Mouse (Mus musculus) c-Kit-negative CD71-positive TER-119-positive erythroid progenitor cells, embryonic 14.5 days (primary cell): ENCODE data around the gene Kcna5.

ENCODE experiments used
- DNase-seq: peaks from one replicate; pipeline ENCODE4 v3.0.0-alpha.2; 2013; ENCODE audit warnings: low read depth, low spot score

Kcna5 gene

DNA sequence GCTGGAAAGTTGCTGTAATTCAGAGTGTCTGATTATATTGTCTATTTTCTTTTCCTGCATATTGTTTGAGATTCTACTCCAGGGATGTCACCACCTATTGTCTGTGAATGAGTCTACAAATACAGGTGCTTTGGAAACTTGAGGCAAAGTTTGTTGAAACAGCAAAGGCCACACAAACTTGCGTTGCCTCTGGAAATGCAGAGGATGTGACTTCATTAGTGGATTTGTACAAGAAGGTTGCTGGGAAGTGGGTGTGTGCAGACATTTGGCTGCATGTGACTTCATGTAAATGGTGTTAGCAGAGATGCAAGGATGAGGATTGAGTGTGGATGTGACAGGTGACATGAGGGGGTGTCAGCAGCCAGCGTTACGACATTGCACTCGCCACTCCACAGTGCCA, 1.7 kb upstream of the Kcna5 start:
- no peak for DNase-seq

DNA sequence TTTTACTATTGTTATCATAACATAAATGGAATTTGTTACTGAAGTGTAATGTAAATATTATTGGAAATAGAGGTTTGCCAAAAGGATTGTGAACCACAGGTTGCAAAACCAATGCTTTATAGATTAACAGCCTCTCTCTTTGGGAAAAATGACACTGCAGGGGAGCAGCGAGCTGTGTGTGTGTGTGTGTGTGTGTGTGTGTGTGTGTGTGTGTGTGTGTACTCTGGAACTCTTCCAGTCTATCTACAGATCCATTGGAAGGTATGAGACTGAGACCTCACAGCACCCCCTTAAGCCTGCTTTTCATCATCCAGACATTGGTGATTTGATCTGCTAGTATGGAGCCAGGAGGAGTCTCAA, 679 bp upstream of the Kcna5 start:
- DNase-seq = no peak

DNA sequence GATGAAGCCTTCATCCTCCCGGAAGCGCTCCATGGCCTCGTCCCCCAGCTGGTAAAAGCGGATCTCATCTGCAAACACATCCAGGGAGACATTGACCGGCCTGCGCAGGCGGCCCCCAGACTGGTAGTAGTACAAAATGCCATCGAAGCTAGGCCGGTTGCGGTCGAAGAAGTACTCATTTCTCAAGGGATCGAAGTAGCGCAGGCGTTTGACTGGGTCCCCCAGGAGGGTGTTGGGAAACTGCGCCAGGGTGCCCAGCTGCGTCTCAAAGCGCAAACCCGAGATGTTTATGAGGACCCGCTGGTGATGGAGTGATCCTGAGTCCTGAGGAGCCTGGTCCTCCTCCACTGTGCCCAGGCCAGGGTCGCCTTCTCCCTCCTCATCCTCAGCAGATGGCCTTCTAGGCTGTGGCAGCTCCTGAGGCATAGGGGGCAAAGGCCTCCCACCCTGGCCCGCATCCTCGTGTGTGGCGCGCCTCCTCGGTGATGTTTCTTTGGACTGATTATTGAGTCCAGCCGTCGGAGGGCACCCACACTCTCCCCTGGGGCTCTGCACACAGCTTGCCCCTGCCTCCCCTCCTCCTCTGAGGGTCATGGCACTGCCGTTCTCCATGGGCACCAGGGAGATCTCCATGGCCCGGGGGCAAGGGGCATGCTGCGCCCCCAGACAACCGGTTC, 543 bp downstream of the Kcna5 start:
- DNase-seq = no peak

DNA sequence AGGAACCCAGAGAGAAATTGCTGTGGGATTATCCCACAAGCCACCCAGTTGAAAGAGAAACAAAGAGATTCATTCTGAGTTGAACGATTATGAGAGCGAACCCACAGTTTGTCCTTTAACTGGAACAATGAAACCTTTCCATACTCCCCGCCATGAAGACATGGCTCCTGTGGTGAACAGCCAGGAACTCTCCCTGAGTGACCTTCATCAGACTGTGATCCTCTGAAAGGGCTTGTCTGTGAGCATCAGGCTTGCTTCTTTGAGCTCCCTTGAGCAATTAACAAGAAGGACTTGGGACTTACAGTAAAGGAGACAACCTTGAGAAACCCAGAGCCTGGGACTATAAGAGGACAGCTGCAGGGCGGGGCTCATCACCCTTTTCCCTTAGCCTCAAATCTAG, 3.9 kb downstream of the Kcna5 start:
- no peak for DNase-seq

DNA sequence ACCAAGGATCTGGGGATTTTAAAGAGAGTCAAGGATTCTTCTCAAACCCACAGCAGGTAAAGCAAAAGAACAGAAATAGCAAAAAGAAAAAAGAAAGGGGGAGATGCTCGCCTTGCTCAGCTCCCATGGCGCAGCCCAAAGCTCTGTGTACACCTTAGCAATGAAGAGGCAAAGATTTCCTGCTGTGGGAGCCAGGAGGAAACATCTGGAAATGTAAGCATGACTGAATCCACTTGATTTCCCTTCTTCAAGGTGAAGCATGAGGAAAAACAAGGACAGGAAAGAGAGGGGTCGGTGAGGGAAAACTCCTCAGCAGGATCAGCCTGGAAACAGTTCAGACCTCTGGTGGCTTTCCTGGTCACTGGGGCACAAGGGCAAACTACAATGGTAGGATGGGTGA, 5.2 kb downstream of the Kcna5 start:
- no peak for DNase-seq

DNA sequence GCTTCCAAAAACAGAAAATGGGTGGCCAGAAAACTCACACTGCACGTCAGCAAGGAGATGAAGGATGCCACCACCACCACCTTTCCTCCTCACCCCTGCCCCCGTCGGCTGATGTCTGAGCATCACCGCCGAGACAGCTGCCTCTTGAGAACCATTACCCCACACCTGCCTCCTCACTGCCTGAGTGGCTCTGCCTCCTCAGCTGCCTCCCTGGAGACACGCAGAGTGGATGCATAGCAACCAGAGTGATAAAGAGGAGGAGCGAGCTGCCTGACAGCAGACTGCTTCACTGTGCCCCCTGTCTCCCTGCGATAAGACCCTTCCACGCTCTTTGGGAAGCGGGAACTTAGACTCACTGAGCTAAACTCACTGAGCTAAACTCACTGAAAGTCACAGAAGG, 20.5 kb downstream of the Kcna5 start:
- DNase-seq = no peak

DNA sequence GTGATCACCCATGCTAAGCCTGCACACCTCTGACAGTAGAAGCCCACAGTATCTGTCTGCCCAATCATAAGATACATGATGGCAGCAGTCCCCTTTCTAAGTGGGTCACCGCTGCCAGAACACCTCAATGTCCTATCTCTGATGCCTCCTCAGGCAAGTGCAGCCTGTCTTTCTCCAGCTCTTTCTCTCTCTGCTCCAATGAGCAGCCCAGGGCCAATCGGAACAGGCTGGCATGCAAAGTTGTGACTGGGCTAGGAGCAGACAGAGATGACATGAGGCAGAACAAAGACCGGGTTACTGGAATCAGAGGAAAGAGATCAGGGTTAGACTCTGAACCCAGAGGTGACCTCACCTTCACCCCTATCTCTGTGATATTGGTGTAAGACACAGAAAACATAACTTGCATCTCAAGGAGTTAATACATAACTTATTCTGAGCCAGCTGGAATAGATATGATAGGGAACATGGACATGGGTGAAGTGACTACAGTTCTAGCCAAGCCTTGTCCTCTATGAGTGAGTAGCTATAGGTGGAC, 21.4 kb downstream of the Kcna5 start:
- no peak for DNase-seq

DNA sequence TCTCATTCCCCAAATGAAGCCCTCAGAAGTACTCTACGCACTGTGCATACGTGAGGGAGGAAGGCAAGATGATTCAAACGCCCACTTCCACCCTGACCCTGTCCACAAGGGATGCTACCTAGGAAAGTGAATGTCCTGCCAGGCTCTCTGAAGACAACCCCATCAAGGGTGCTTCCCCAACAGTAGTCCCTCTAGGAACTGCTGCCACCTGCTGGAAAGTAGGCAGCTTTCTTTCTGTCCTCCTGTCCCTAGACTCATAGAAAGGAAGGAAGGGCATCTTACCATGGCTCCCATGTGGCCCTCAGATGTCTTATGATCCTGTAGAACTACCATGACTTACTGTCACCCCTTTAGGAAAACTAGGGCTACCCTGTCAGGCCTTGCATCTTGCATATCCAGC, 22.1 kb downstream of the Kcna5 start:
- no peak for DNase-seq

DNA sequence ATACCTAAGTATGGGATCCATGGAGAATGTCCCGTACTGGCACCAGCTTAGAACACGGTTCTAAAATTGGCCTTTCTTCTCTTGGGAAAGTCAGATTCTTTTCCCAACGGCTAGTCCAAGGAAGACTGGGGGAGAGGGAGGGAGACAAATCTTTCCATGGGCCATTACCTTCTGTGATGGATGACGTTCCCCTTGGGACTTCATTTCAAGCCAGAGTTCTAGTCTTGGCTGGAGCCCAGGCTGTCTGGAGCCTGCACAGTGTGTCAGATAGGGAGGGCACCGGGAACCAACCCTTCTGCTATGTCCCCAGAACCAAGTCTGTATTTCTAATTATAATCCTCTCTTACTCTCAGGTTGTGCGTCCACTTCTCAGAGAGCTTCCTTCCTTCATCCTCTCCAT, 26.5 kb downstream of the Kcna5 start:
- no peak for DNase-seq

DNA sequence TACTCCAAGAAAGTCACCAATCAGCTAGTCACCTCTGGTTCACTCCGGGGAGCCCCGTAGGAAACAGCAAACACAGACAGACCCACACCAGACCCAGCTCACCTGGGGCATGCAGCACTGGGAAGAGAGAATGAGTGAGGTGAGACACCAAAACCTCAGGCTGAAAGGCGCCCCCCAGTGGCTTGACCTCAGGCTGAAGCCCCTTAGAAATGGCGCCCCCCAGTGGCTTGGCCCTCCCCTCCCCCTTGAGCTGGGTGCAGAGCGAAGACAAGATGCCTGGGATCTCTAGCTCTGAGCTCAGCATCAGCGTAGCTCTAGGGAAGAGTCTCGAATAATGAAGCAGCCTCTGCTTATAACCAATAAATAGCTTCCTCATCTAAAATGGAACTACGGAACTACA, 31.3 kb downstream of the Kcna5 start:
- no peak for DNase-seq

DNA sequence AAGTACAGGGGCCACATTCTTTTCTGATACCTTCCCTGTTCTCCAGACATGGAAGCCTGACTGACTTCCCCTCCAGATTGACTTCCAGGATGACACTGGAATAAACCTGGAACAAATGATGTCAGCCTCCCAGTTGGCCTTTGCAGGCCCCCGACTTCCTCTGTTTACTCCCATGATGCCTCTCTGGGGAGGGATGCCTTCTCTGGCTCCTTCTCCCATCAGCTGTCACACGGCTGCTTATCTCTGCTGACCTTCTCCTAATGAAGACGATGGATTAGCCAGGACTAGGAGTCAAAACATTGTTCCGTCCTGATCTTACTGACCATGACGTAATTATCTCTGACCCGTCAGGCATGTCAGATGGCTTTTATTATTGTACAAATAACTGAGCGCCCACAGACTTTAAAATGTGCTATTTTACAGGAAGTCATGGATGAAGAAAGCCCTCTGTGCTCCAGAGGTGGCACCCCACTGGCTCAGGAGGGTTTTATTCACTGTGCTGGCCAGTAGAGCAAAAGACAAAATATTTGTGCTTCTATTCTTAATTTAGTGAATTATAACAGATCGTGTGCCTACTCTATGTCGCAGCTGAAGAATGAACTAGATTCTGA, 32.4 kb downstream of the Kcna5 start:
- DNase-seq = no peak

DNA sequence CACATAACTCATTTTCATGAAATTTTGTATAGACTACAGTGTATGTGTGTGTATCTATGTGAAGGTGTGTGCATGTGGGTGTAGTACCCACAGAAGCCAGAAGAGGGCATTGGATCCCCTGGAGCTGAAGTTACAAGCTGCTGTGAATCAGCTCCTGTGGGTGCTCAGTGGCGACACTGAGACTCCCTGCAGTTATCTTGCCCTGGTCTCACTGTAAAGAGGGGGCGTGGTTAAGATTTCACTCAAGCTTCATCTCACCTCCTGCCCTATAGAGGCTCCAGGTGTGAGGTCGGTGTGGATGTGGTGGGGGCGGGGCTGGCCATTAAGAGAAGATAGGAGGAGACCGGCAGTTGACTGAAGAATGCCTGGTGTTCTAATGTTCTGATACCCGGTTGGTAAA, 34.2 kb downstream of the Kcna5 start:
- no peak for DNase-seq

DNA sequence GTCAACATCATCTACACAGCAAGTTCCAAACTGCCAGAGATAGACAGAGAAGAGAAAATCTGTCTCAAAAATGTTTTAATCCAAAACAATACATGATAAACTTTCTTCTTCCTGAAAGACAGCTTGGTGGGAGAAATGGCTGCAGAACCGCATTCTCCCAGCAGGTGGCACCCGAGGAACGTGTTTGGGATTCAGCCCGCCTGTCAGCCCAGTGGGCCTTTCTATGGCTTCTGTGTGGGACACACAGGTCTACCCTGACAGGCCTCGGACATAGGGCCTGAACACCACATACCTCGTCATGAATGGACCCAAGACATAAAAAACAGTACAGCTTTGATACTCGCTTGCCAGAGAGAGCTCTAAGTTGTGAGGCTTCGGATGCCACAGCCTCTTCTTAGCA, 35.1 kb downstream of the Kcna5 start:
- DNase-seq = peak; percentile 8

DNA sequence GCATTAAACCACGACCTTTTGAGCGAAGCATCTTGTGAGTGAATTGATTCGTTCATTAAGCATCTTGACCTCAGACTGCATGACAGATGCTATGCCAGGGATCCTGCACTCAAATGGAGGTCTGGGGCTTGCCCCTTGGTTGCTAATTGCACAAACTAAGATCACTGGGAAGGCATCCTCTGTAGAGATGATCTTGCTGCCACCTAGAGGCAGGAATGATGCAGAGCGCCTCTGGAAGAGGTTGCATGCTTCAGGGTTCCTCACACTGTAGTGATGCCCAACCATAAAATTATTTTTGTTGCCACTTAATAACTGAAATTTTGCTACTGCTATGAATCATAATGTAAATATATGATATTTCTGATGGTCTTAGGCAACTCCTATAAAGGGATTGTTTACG, 37.3 kb downstream of the Kcna5 start:
- no peak for DNase-seq

DNA sequence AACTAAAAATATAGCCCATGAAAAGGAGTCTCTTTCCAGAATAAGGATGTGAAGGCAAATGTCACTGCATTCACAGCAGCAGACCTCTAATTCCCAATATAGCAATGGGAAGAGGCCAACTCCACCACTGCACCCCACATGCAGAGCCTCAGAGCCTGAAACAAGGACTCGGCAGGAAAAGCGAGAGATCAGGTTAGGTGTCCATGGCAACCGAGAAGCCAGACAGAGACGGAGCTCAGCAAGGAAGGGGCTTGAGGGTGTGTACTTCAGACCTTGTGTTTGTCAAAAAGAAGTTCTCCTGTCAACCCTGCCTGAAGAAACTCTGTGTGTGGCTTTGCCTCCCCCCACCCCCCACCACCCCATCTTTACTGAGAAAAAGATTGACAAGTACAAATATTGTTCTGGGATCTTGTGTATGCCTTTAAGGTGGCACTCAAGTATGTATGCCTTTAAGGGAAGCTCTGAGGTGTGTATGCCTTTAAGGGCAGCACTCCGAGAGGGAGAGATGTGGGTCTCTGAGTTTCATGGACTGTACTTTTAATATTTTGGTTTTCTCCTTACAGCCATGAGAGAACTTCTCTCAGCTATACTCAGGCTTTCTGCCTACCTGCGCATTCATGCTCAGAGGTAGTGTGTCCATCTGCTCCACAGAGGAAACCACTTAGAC, 37.9 kb downstream of the Kcna5 start:
- DNase-seq = no peak

DNA sequence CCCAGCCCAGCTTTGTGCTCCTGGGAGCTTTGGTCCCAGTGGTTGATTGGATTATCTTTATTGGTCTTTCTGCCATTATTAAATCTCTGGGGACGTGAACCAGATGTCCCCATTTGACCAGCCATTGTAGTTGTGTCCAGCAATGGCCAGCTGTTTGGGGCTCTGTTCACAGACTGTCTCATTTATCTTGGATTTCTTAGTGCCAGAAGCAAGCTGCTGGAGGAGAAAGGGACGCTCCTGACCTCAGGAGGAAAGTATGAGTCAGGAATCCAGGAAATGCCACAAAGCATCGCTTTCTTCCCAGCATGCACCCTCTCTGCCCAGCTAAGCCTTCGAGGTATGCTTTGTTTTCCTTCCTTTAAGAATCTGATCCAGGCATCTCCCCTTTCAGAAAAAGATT, 48.1 kb downstream of the Kcna5 start:
- no peak for DNase-seq

DNA sequence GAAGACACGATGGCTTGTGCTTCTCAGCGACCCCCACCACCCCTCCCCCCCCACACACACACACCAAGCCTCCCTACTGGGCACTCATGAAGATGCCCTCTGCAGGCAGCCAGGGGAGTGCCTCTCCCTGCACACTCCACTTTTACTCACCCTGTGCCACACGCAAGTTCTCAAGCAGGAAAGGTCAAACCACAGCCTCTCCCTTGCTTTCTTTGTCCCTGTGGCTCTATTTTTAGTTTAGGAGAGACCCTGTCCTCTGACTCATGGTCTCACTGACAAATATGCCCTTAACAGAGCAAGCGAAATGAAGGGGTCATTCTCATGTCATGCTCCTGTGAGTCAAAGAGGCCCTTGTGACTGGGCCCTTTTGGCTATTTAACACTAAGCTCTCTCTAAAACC, 50.3 kb downstream of the Kcna5 start:
- DNase-seq = no peak

DNA sequence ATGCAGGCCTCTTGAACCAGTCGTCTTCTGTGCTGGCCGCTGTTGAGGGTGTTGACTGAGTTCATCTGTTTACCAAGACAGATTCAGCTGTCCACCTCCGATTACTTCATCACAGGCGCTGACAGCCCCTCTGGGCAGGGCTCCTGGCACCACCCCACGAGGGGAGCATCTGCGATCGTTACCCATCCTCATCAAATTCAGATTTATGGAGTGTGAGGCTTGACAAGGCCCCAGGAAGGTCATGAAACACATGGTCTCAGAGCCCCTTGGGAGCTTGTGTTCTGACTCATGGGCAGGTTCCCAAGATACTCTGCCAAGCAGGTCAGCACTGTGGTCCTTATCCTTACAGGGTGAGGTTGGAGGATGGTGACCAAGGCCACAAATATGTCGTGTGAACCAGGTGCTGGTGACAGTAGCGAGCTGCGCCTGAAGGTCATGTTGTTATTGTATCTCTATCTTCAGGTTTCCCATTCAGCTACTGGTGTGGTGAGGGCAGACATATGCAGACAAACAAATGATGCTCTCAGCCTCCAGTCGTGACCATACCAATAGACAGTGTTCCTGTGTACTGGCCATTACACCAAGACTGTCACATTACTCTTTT, 51.8 kb downstream of the Kcna5 start:
- no peak for DNase-seq
